Mouse (Mus musculus): ENCODE data around the gene Frmpd1. TPM values are rescaled to one million over a fixed set of nuclear protein-coding genes. Genes with fewer than 3 reads are reported as not detected.

Frmpd1 gene
- polyA plus RNA-seq, 1 experiment from 2014 or later, result 1.9 TPM

GRCm38 (mm10) chr4:45331139-45331538 lies 146.5 kb downstream of the Frmpd1 start:
- H3K4me1 ChIP-seq (replicated peaks; ENCODE audit: control insufficient read depth, insufficient read depth, low read length), result no peaks in the 10 kb centered on the region
- H3K4me3 ChIP-seq (ENCODE audit: low read depth, low read length), result no peak overlapping the region
- ATAC-seq (ENCODE audit: low FRiP score) (no peak), DNase-seq (ENCODE audit: low spot score) (no peak)
- H3K27ac ChIP-seq (ENCODE audit: low read depth, low read length), result no peak overlapping the region
- no peak overlapping the region for H3K9ac ChIP-seq (ENCODE audit: low read depth, low read length)
- no peak overlapping the region for H3K4me2 ChIP-seq (replicated peaks; ENCODE audit: low read depth, low read length)
- H3K36me3 ChIP-seq (ENCODE audit: control insufficient read depth, insufficient read depth, low read length), result no peaks in the 10 kb centered on the region
- no peaks in the 10 kb centered on the region for H3K27me3 ChIP-seq (ENCODE audit: control insufficient read depth, insufficient read depth, low read length)
- no peaks in the 10 kb centered on the region for H3K9me3 ChIP-seq (ENCODE audit: control insufficient read depth, low read length)
- WGBS, result 88% methylated on average over 7 of the region's 7 CpGs

- Histone ChIP-seq H3K27ac (ENCODE audit: low read depth, low read length) (no peak overlapping the region), H3K27me3 (ENCODE audit: control insufficient read depth, insufficient read depth, low read length) (no peaks in the 10 kb centered on the region)
- ATAC-seq (ENCODE audit: low FRiP score), result no peak
Observed at GRCm38 (mm10) chr4:45332466-45332865, 147.8 kb downstream of the Frmpd1 start.

More at GRCm38 (mm10) chr4:45332466-45332865, 147.8 kb downstream of the Frmpd1 start:
- 75% methylated on average over 3 of the region's 3 CpGs for WGBS
- Histone ChIP-seq H3K36me3 (ENCODE audit: control insufficient read depth, insufficient read depth, low read length) (no peaks in the 10 kb centered on the region), H3K9me3 (ENCODE audit: control insufficient read depth, low read length) (no peaks in the 10 kb centered on the region), H3K4me1 (replicated peaks; ENCODE audit: control insufficient read depth, insufficient read depth, low read length) (no peaks in the 10 kb centered on the region), H3K9ac (ENCODE audit: low read depth, low read length) (no peak overlapping the region), H3K4me3 (ENCODE audit: low read depth, low read length) (no peak overlapping the region), H3K4me2 (replicated peaks; ENCODE audit: low read depth, low read length) (no peak overlapping the region)
- no peak for DNase-seq (ENCODE audit: low spot score)

Other genes starting within 250 kb of the Frmpd1 start
- 39.0 and 46.9 TPM in 2 replicates for gene Grhpr, start 203.5 kb upstream of the Frmpd1 start, polyA plus RNA-seq (2014; fragmentation: Nextera tagmentation; extraction: Ambion mirVana)
- 42.7 and 44.9 TPM in 2 replicates for gene Zbtb5, start 172.5 kb upstream of the Frmpd1 start, polyA plus RNA-seq (2014; fragmentation: Nextera tagmentation; extraction: Ambion mirVana)
- gene Polr1e, start 166.3 kb upstream of the Frmpd1 start, polyA plus RNA-seq (2014; fragmentation: Nextera tagmentation; extraction: Ambion mirVana), result 61.7 and 62.3 TPM in 2 replicates
- 5.1 and 5.6 TPM in 2 replicates for gene Fbxo10, start 100.3 kb upstream of the Frmpd1 start, polyA plus RNA-seq (2014; fragmentation: Nextera tagmentation; extraction: Ambion mirVana)
- 166 and 180 TPM in 2 replicates for gene Tomm5, start 76.8 kb upstream of the Frmpd1 start, polyA plus RNA-seq (2014; fragmentation: Nextera tagmentation; extraction: Ambion mirVana)
- 20.9 and 24.5 TPM in 2 replicates for gene Trmt10b, start 112.3 kb downstream of the Frmpd1 start, polyA plus RNA-seq (2014; fragmentation: Nextera tagmentation; extraction: Ambion mirVana)
- gene Dcaf10, start 157.2 kb downstream of the Frmpd1 start, polyA plus RNA-seq (2014; fragmentation: Nextera tagmentation; extraction: Ambion mirVana), result 12.4 and 12.6 TPM in 2 replicates
- gene Exosc3, start 157.9 kb downstream of the Frmpd1 start, polyA plus RNA-seq (2014; fragmentation: Nextera tagmentation; extraction: Ambion mirVana), result 87.3 and 92.4 TPM in 2 replicates
- 67.1 and 73.3 TPM in 2 replicates for gene Slc25a51, start 223.9 kb downstream of the Frmpd1 start, polyA plus RNA-seq (2014; fragmentation: Nextera tagmentation; extraction: Ambion mirVana)